Mouse (Mus musculus) monocyte, adult 5-6 weeks (primary cell): ENCODE data around the gene Prkd2. TPM values are rescaled to one million over a fixed set of nuclear protein-coding genes. Genes with fewer than 3 reads are reported as not detected.

Source experiments
- ATAC-seq: fragments of 153-309, 156-312 bp; replicated peaks from 2 replicates; pipeline ENCODE4 v1.8.0; 2017; ENCODE audit warnings: mild to moderate bottlenecking; ENCODE audit not compliant: low TSS enrichment, insufficient number of reproducible peaks, severe bottlenecking, poor library complexity, low FRiP score
- total RNA-seq: library from RNA; stranded (forward); fragments of 200-1000, 200-491, 200-594 nt; gene quantifications from 3 replicates; pipeline ENCODE4 v1.2.3, GENCODE M21; 2017

Prkd2 gene
- total RNA-seq, 1 experiment from 2014 or later = 15.6 TPM

- no peak for ATAC-seq
Measured at GRCm38 (mm10) chr7:16821669-16822101, 21.0 kb upstream of the Prkd2 start.

- no peak for ATAC-seq
Measured at GRCm38 (mm10) chr7:16823734-16824133, 19.0 kb upstream of the Prkd2 start.

GRCm38 (mm10) chr7:16825785-16826184 is 16.9 kb upstream of the Prkd2 start:
- 0 out of 2 replicates have a peak, but pooled peaks have one; percentile 42 for ATAC-seq

GRCm38 (mm10) chr7:16826571-16826970 is 16.1 kb upstream of the Prkd2 start:
- no peak for ATAC-seq

- ATAC-seq = no peak
Measured at GRCm38 (mm10) chr7:16827274-16827673, 15.4 kb upstream of the Prkd2 start.

GRCm38 (mm10) chr7:16830449-16830848 is 12.3 kb upstream of the Prkd2 start:
- no peak for ATAC-seq

GRCm38 (mm10) chr7:16837916-16838803 is 4.5 kb upstream of the Prkd2 start:
- no peak for ATAC-seq

GRCm38 (mm10) chr7:16838804-16839426 is 3.8 kb upstream of the Prkd2 start:
- no peak for ATAC-seq

- no peak for ATAC-seq
Measured at GRCm38 (mm10) chr7:16839427-16840108, 3.1 kb upstream of the Prkd2 start.

- no peak for ATAC-seq
Measured at GRCm38 (mm10) chr7:16840109-16840491, 2.6 kb upstream of the Prkd2 start.

GRCm38 (mm10) chr7:16841078-16841477 is 1.6 kb upstream of the Prkd2 start:
- no peak for ATAC-seq

GRCm38 (mm10) chr7:16841561-16842560 is 841 bp upstream of the Prkd2 start:
- peak; percentile 18; the same call in 1 of the 2 replicates for ATAC-seq

- ATAC-seq = no peak
Measured at GRCm38 (mm10) chr7:16843441-16844171, 904 bp downstream of the Prkd2 start.

- no peak for ATAC-seq
Measured at GRCm38 (mm10) chr7:16844696-16845071, 2.0 kb downstream of the Prkd2 start.

GRCm38 (mm10) chr7:16845072-16845819 is 2.5 kb downstream of the Prkd2 start:
- no peak for ATAC-seq

- no peak for ATAC-seq
Measured at GRCm38 (mm10) chr7:16845820-16846167, 3.1 kb downstream of the Prkd2 start.

- no peak for ATAC-seq
Measured at GRCm38 (mm10) chr7:16846775-16847174, 4.1 kb downstream of the Prkd2 start.
